ENCODE assay signal across 9 mouse cellular contexts in genomic region chr9:10324697-10325368, GRCm38 (mm10).
DNase-seq lines count a peak whose midpoint lies in the region; ATAC-seq and TF ChIP-seq lines count a peak whose summit lies in the region.
"Had no signal": no experiment of that assay in that cellular context is flagged by ENCODE, and none has a peak within 500 bp of the region (broad histone marks: within the 10 kb centered on the region; RNA-seq: fewer than 3 reads in every experiment).

No protein-coding gene starts in this region.

- H3K36me3 ChIP-seq in neural tube, embryonic 15.5 days: no peaks in the 10 kb centered on the region
- H3K36me3 ChIP-seq: hindbrain, embryonic 15.5 days had no signal

- H3K27me3 ChIP-seq in neural tube, embryonic 15.5 days (replicated peaks): no peaks in the 10 kb centered on the region
- H3K27me3 ChIP-seq: hindbrain, embryonic 15.5 days had no signal

- ATAC-seq in neural tube, embryonic 15.5 days (ENCODE audit: low FRiP score): no peak

- no peak overlapping the region for H3K4me3 ChIP-seq in gastrocnemius, adult 2 months
- H3K4me3 ChIP-seq in neural tube, embryonic 15.5 days (replicated peaks): no peak overlapping the region
- H3K4me3 ChIP-seq: hindbrain, embryonic 15.5 days had no signal

- intact Hi-C loops in gastrocnemius, adult 2 months (cut with DNase I): no loop called here

- H3K4me1 ChIP-seq in neural tube, embryonic 15.5 days: no peaks in the 10 kb centered on the region
- H3K4me1 ChIP-seq: hindbrain, embryonic 15.5 days had no signal

- WGBS in neural tube, embryonic 15.5 days: 45% methylated on average over 7 of the region's 7 CpGs

- DNase-seq in gastrocnemius, adult 2 months: no peak
- no peak for DNase-seq in gastrocnemius, adult 8-10 months (ENCODE audit: low spot score in 2 of 2)
- peak; percentile 54 for DNase-seq in neural tube, embryonic 10.5 days (ENCODE audit: extremely low spot score, low spot score)
- peak; percentile 14 for DNase-seq in c-Kit-positive CD71-positive TER-119-negative erythroid progenitor cells, embryonic 14.5 days (ENCODE audit: low read depth)
- peak; percentile 28 for DNase-seq in hindlimb bud, embryonic 11.5 days (ENCODE audit: extremely low spot score, low read depth, low spot score)
- DNase-seq in lung, postnatal 36 days: peak; percentile 6
- DNase-seq in thymus, postnatal 36 days: no peak

- H3K4me2 ChIP-seq in neural tube, embryonic 15.5 days: no peak overlapping the region
- H3K4me2 ChIP-seq: hindbrain, embryonic 15.5 days had no signal

- H3K9me3 ChIP-seq in neural tube, embryonic 15.5 days (replicated peaks): no peaks in the 10 kb centered on the region
- H3K9me3 ChIP-seq: hindbrain, embryonic 15.5 days had no signal

- H3K9ac ChIP-seq in neural tube, embryonic 15.5 days (replicated peaks): no peak overlapping the region
- H3K9ac ChIP-seq: hindbrain, embryonic 15.5 days had no signal

- peak; percentile 51 for TF ChIP-seq CTCF in gastrocnemius, adult 2 months (IDR thresholded peaks at IDR 0.05)

- H3K27ac ChIP-seq in gastrocnemius, adult 2 months: no peak overlapping the region
- no peak overlapping the region for H3K27ac ChIP-seq in neural tube, embryonic 15.5 days (replicated peaks)
- H3K27ac ChIP-seq: hindbrain, embryonic 15.5 days had no signal

Comparison
In these comparisons a context has a peak if more than half of its experiments do, and no peak if none do; other contexts are left out.
1. DNase-seq: peak in neural tube, embryonic 10.5 days (single experiment), c-Kit-positive CD71-positive TER-119-negative erythroid progenitor cells, embryonic 14.5 days (single experiment), hindlimb bud, embryonic 11.5 days (single experiment) and lung, postnatal 36 days (single experiment); none in gastrocnemius, adult 2 months (single experiment), gastrocnemius, adult 8-10 months (0 of 2) and thymus, postnatal 36 days (0 of 2).